ENCODE assay signal across 7 mouse cellular contexts in the genomic region with DNA sequence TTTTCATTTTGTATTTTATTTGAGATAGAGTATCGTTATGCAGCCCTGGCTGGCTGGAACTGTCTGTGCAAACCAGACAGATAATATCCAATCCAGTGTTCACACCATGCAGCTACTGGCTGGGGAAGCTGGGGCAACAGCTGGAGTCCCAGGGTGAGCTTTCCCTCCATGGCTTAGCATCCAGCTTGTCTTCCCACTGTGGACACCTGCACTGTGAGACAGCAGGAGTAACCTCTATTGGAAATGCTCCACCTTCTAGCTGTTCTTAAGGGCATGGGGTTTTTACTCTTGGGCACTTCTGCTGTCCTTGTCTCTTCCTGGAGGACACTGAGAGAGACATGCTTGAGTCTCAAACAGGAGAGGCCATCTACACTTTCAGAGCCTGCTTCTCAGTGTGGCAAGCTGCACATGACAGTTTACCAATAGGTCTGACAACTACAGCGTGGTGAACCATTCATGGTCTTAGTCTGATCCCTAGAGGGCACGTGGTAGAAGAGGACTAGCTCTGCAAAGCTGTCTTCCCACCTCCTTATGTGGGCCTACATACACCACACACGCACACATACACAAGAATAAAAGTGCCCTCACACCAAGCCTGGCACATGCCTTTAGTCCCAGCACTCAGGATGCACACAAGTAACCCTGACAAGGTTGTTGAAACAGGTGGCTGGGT. TPM values are rescaled to one million over a fixed set of nuclear protein-coding genes. Genes with fewer than 3 reads are reported as not detected.
DNase-seq lines count a peak whose midpoint lies in the region; ATAC-seq and TF ChIP-seq lines count a peak whose summit lies in the region.

No protein-coding gene starts in this region.

- H3K27me3 ChIP-seq in lung, postnatal 0 days (replicated peaks; ENCODE audit: insufficient read depth, low read length), result no peaks in the 10 kb centered on the region
- no peaks in the 10 kb centered on the region for H3K27me3 ChIP-seq in forebrain, embryonic 10.5 days (ENCODE audit: poor library complexity, severe bottlenecking)
- no peaks in the 10 kb centered on the region for H3K27me3 ChIP-seq in limb, embryonic 13.5 days
- no peaks in the 10 kb centered on the region for H3K27me3 ChIP-seq in stomach, embryonic 16.5 days (ENCODE audit: control insufficient read depth, insufficient read depth, low read length)

- H3K4me2 ChIP-seq in lung, postnatal 0 days (replicated peaks; ENCODE audit: low read depth, low read length), result peak overlapping the region; percentile 55
- H3K4me2 ChIP-seq in limb, embryonic 13.5 days (replicated peaks), result peak overlapping the region; percentile 66
- H3K4me2 ChIP-seq in stomach, embryonic 16.5 days (ENCODE audit: low read depth, low read length), result peak overlapping the region; percentile 58

- peaks cover 6% of the 10 kb centered on the region; the same call in 1 of the 2 replicates for H3K4me1 ChIP-seq in lung, postnatal 0 days (ENCODE audit: insufficient read depth, low read depth, low read length)
- no peaks in the 10 kb centered on the region for H3K4me1 ChIP-seq in lung, adult 2 months (ENCODE audit: control insufficient read depth, insufficient read depth, low read length)
- H3K4me1 ChIP-seq in forebrain, embryonic 10.5 days, result peaks cover 23% of the 10 kb centered on the region
- H3K4me1 ChIP-seq in limb, embryonic 13.5 days, result peaks cover 13% of the 10 kb centered on the region
- H3K4me1 ChIP-seq in stomach, embryonic 16.5 days (ENCODE audit: control insufficient read depth, insufficient read depth, low read length), result peaks cover 8% of the 10 kb centered on the region; the same call in 1 of the 2 replicates

- peaks cover 8% of the 10 kb centered on the region; the same call in 1 of the 2 replicates for H3K36me3 ChIP-seq in lung, postnatal 0 days (ENCODE audit: insufficient read depth, low read length)
- peaks cover 70% of the 10 kb centered on the region for H3K36me3 ChIP-seq in forebrain, embryonic 10.5 days (replicated peaks)
- peaks cover 54% of the 10 kb centered on the region for H3K36me3 ChIP-seq in limb, embryonic 13.5 days
- H3K36me3 ChIP-seq in stomach, embryonic 16.5 days (ENCODE audit: control insufficient read depth, insufficient read depth, low read length), result peaks cover 3% of the 10 kb centered on the region; the same call in 1 of the 2 replicates

- DNase-seq in lung, postnatal 0 days (ENCODE audit: low spot score), result no peak
- DNase-seq in lung, adult 2 months, result no peak
- DNase-seq in forebrain, embryonic 10.5 days (ENCODE audit: extremely low spot score, low spot score), result no peak
- DNase-seq in adrenal gland, adult 2 months, result no peak
- no peak for DNase-seq in spleen, postnatal 14 days (ENCODE audit: low spot score in 2 of 2)

- TF ChIP-seq POLR2A in lung, adult 2 months (IDR thresholded peaks at IDR 0.05; ENCODE audit: borderline replicate concordance, extremely low read depth, low read depth, low read length), result no peak

- no peak for TF ChIP-seq CTCF in lung, postnatal 0 days (IDR thresholded peaks at IDR 0.05)
- TF ChIP-seq CTCF in lung, adult 2 months (IDR thresholded peaks at IDR 0.05; ENCODE audit: insufficient read depth, low read length), result no peak

- no peaks in the 10 kb centered on the region for H3K9me3 ChIP-seq in lung, postnatal 0 days (ENCODE audit: low read length)
- H3K9me3 ChIP-seq in forebrain, embryonic 10.5 days, result no peaks in the 10 kb centered on the region
- no peaks in the 10 kb centered on the region for H3K9me3 ChIP-seq in limb, embryonic 13.5 days
- H3K9me3 ChIP-seq in stomach, embryonic 16.5 days (replicated peaks; ENCODE audit: control insufficient read depth, low read length), result no peaks in the 10 kb centered on the region

- no peak overlapping the region for H3K9ac ChIP-seq in lung, postnatal 0 days (replicated peaks; ENCODE audit: low read depth)
- H3K9ac ChIP-seq in limb, embryonic 13.5 days, result peak overlapping the region; percentile 20; the same call in 1 of the 2 replicates
- H3K9ac ChIP-seq in stomach, embryonic 16.5 days (ENCODE audit: low read length), result peak overlapping the region; percentile 92

- no peak for ATAC-seq in lung, postnatal 0 days
- ATAC-seq in limb, embryonic 13.5 days (ENCODE audit: low FRiP score, low read depth), result 0 out of 2 replicates have a peak, but pooled peaks have one; percentile 1
- ATAC-seq in stomach, embryonic 16.5 days (ENCODE audit: insufficient read depth, low FRiP score), result 0 out of 2 replicates have a peak, but pooled peaks have one; percentile 0

- 68% methylated on average over 4 of the region's 4 CpGs for WGBS in lung, postnatal 0 days
- WGBS in lung, adult 2 months, result 51% methylated on average over 4 of the region's 4 CpGs
- WGBS in forebrain, embryonic 10.5 days, result 72% methylated on average over 4 of the region's 4 CpGs
- WGBS in limb, embryonic 13.5 days, result 72% methylated on average over 4 of the region's 4 CpGs
- WGBS in stomach, embryonic 16.5 days, result 62% methylated on average over 4 of the region's 4 CpGs

- no peak for TF ChIP-seq EP300 in lung, postnatal 0 days (IDR thresholded peaks at IDR 0.05)

- H3K4me3 ChIP-seq in lung, postnatal 0 days (ENCODE audit: low read depth, low read length), result peak overlapping the region; percentile 82
- H3K4me3 ChIP-seq in lung, adult 2 months (replicated peaks; ENCODE audit: extremely low read depth, low read depth, low read length), result no peak overlapping the region
- peak overlapping the region; percentile 92 for H3K4me3 ChIP-seq in forebrain, embryonic 10.5 days
- peak overlapping the region; percentile 63 for H3K4me3 ChIP-seq in limb, embryonic 13.5 days
- H3K4me3 ChIP-seq in stomach, embryonic 16.5 days (replicated peaks; ENCODE audit: low read length), result peak overlapping the region; percentile 81

- H3K27ac ChIP-seq in lung, postnatal 0 days (ENCODE audit: low read length), result peak overlapping the region; percentile 98; the same call in 1 of the 2 replicates
- H3K27ac ChIP-seq in forebrain, embryonic 10.5 days, result peak overlapping the region; percentile 100
- no peak overlapping the region for H3K27ac ChIP-seq in limb, embryonic 13.5 days
- peak overlapping the region; percentile 98 for H3K27ac ChIP-seq in stomach, embryonic 16.5 days (ENCODE audit: low read length)

RNA-seq across cellular contexts. Expression of a gene that starts 1.0 kb away (rescaled TPM):
- not detected in 2 replicates for polyA plus RNA-seq in lung, postnatal 0 days (2015; fragmentation: Nextera tagmentation; extraction: Ambion mirVana)
- polyA plus RNA-seq in lung, adult 2 months (2012; rRNA removed), result not detected in 2 replicates
- polyA plus RNA-seq in forebrain, embryonic 10.5 days (2016; fragmentation: Nextera tagmentation; extraction: Ambion mirVana), result not detected in 2 replicates
- not detected in 2 replicates for polyA plus RNA-seq in limb, embryonic 13.5 days (2015; fragmentation: Nextera tagmentation; extraction: Ambion mirVana)
- not detected in 2 replicates for polyA plus RNA-seq in stomach, embryonic 16.5 days (2015; fragmentation: Nextera tagmentation; extraction: Ambion mirVana)
- total RNA-seq in adrenal gland, adult 2 months (2021), result not detected
- not detected in 2 replicates for polyA plus RNA-seq in adrenal gland, adult 2 months (2012; rRNA removed)

RNA-seq across cellular contexts. Expression of a gene that starts 1.2 kb away (rescaled TPM):
- 8.8 and 8.9 TPM in 2 replicates for polyA plus RNA-seq in lung, postnatal 0 days (2015; fragmentation: Nextera tagmentation; extraction: Ambion mirVana)
- polyA plus RNA-seq in lung, adult 2 months (2012; rRNA removed), result 20.3 and 23.1 TPM in 2 replicates
- 10.0 and 11.3 TPM in 2 replicates for polyA plus RNA-seq in forebrain, embryonic 10.5 days (2016; fragmentation: Nextera tagmentation; extraction: Ambion mirVana)
- 11.6 and 12.6 TPM in 2 replicates for polyA plus RNA-seq in limb, embryonic 13.5 days (2015; fragmentation: Nextera tagmentation; extraction: Ambion mirVana)
- polyA plus RNA-seq in stomach, embryonic 16.5 days (2015; fragmentation: Nextera tagmentation; extraction: Ambion mirVana), result 11.2 and 11.7 TPM in 2 replicates
- 1 to 10 TPM; 8.0 to 8.5 TPM for total RNA-seq in adrenal gland, adult 2 months (2021)
- polyA plus RNA-seq in adrenal gland, adult 2 months (2012; rRNA removed), result 19.3 and 20.7 TPM in 2 replicates

RNA-seq across cellular contexts. Expression of a gene that starts 15.2 kb away (rescaled TPM):
- 21.3 and 21.9 TPM in 2 replicates for polyA plus RNA-seq in lung, postnatal 0 days (2015; fragmentation: Nextera tagmentation; extraction: Ambion mirVana)
- polyA plus RNA-seq in lung, adult 2 months (2012; rRNA removed), result 29.1 and 36.4 TPM in 2 replicates
- 42.0 and 43.2 TPM in 2 replicates for polyA plus RNA-seq in forebrain, embryonic 10.5 days (2016; fragmentation: Nextera tagmentation; extraction: Ambion mirVana)
- polyA plus RNA-seq in limb, embryonic 13.5 days (2015; fragmentation: Nextera tagmentation; extraction: Ambion mirVana), result 34.9 and 36.8 TPM in 2 replicates
- 43.5 and 43.9 TPM in 2 replicates for polyA plus RNA-seq in stomach, embryonic 16.5 days (2015; fragmentation: Nextera tagmentation; extraction: Ambion mirVana)
- 10 to 100 TPM; 50.9 to 70.8 TPM for total RNA-seq in adrenal gland, adult 2 months (2021)
- 52.6 and 65.2 TPM in 2 replicates for polyA plus RNA-seq in adrenal gland, adult 2 months (2012; rRNA removed)

RNA-seq across cellular contexts. Expression of a gene that starts 18.2 kb away (rescaled TPM):
- polyA plus RNA-seq in lung, postnatal 0 days (2015; fragmentation: Nextera tagmentation; extraction: Ambion mirVana), result 0.04 TPM in 1 of 2 replicates, not detected in the other
- 0.05 and 0.06 TPM in 2 replicates for polyA plus RNA-seq in lung, adult 2 months (2012; rRNA removed)
- polyA plus RNA-seq in forebrain, embryonic 10.5 days (2016; fragmentation: Nextera tagmentation; extraction: Ambion mirVana), result 11.2 and 14.8 TPM in 2 replicates
- 0.13 and 0.23 TPM in 2 replicates for polyA plus RNA-seq in limb, embryonic 13.5 days (2015; fragmentation: Nextera tagmentation; extraction: Ambion mirVana)
- polyA plus RNA-seq in stomach, embryonic 16.5 days (2015; fragmentation: Nextera tagmentation; extraction: Ambion mirVana), result 1.9 and 2.1 TPM in 2 replicates
- 1 to 10 TPM; 2.1 to 2.4 TPM for total RNA-seq in adrenal gland, adult 2 months (2021)
- 1.3 and 1.7 TPM in 2 replicates for polyA plus RNA-seq in adrenal gland, adult 2 months (2012; rRNA removed)

RNA-seq across cellular contexts. Expression of a gene that starts 29.0 kb away (rescaled TPM):
- polyA plus RNA-seq in lung, postnatal 0 days (2015; fragmentation: Nextera tagmentation; extraction: Ambion mirVana), result 43.7 and 64.8 TPM in 2 replicates
- polyA plus RNA-seq in lung, adult 2 months (2012; rRNA removed), result 79.3 and 94.3 TPM in 2 replicates
- polyA plus RNA-seq in forebrain, embryonic 10.5 days (2016; fragmentation: Nextera tagmentation; extraction: Ambion mirVana), result 0.46 and 1.0 TPM in 2 replicates
- polyA plus RNA-seq in limb, embryonic 13.5 days (2015; fragmentation: Nextera tagmentation; extraction: Ambion mirVana), result 2.5 and 5.2 TPM in 2 replicates
- polyA plus RNA-seq in stomach, embryonic 16.5 days (2015; fragmentation: Nextera tagmentation; extraction: Ambion mirVana), result 505 and 582 TPM in 2 replicates
- total RNA-seq in adrenal gland, adult 2 months (2021), result 1 to 10 TPM in 1 of 2 experiments, under 1 TPM in 1; 0.58 to 3.8 TPM
- polyA plus RNA-seq in adrenal gland, adult 2 months (2012; rRNA removed), result 1.1 and 1.8 TPM in 2 replicates
